Mouse (Mus musculus): ENCODE data around the gene Trp53bp1.

DNA sequence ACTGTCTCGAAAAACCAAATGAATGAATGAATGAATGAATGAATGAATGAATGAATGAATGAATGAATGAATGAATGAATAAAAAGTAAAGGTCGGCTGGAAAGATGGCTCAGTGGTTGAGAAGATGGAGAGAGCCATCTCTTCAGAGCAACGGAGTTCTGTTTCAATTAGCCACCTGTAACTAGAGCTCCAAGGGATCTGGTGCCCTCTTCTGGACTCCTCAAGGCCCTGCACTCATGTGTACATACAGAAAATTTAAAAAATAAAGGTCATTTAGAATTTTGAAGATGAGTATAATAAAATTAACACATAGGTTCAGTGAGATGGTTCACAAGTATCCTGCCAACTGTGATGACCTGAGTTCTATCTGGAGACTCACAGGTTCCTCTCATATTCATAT, 118.1 kb downstream of the Trp53bp1 start:
- TF ChIP-seq POLR2A (IDR thresholded peaks at IDR 0.05; ENCODE audit: extremely low read depth, insufficient read depth, low read length): no peak
- TF ChIP-seq CTCF (IDR thresholded peaks at IDR 0.05; ENCODE audit: low read depth, low read length): peak; percentile 36; the same call in 1 of the 2 replicates
